Mouse (Mus musculus): ENCODE data around the gene Phf20. TPM values are rescaled to one million over a fixed set of nuclear protein-coding genes. Genes with fewer than 3 reads are reported as not detected.

Phf20 gene
- total RNA-seq, 2 experiments from 2014 or later = 17.1 to 53.4 TPM

Other genes starting within 250 kb of the Phf20 start
- gene Cep250, start 240.0 kb upstream of the Phf20 start, total RNA-seq (2014; fragmentation: Nextera tagmentation) = 33.3 and 44.4 TPM in 2 replicates
- gene Cep250, start 240.0 kb upstream of the Phf20 start, total RNA-seq (2017) = 39.0 and 41.6 TPM in 2 replicates
- gene 6430550D23Rik, start 188.5 kb upstream of the Phf20 start, total RNA-seq (2014; fragmentation: Nextera tagmentation) = 1.4 TPM in 1 of 2 replicates, not detected in the other
- 0.30 TPM in 1 of 2 replicates, not detected in the other for gene 6430550D23Rik, start 188.5 kb upstream of the Phf20 start, total RNA-seq (2017)
- 184 and 197 TPM in 2 replicates for gene Ergic3, start 188.4 kb upstream of the Phf20 start, total RNA-seq (2014; fragmentation: Nextera tagmentation)
- 78.5 and 96.2 TPM in 2 replicates for gene Ergic3, start 188.4 kb upstream of the Phf20 start, total RNA-seq (2017)
- not detected in 2 replicates for gene Fer1l4, start 143.5 kb upstream of the Phf20 start, total RNA-seq (2014; fragmentation: Nextera tagmentation)
- gene Fer1l4, start 143.5 kb upstream of the Phf20 start, total RNA-seq (2017) = not detected in 2 replicates
- 0.49 and 8.3 TPM in 2 replicates for gene Spag4, start 131.3 kb upstream of the Phf20 start, total RNA-seq (2014; fragmentation: Nextera tagmentation)
- gene Spag4, start 131.3 kb upstream of the Phf20 start, total RNA-seq (2017) = 1.5 and 4.8 TPM in 2 replicates
- 34.2 and 51.5 TPM in 2 replicates for gene Cpne1, start 84.5 kb upstream of the Phf20 start, total RNA-seq (2014; fragmentation: Nextera tagmentation)
- 14.7 and 16.5 TPM in 2 replicates for gene Cpne1, start 84.5 kb upstream of the Phf20 start, total RNA-seq (2017)
- 28.6 and 49.6 TPM in 2 replicates for gene Rbm12, start 84.5 kb upstream of the Phf20 start, total RNA-seq (2014; fragmentation: Nextera tagmentation)
- 40.2 and 53.5 TPM in 2 replicates for gene Rbm12, start 84.5 kb upstream of the Phf20 start, total RNA-seq (2017)
- gene Gm28036, start 69.4 kb upstream of the Phf20 start, total RNA-seq (2014; fragmentation: Nextera tagmentation) = 11.6 and 29.4 TPM in 2 replicates
- gene Gm28036, start 69.4 kb upstream of the Phf20 start, total RNA-seq (2017) = 27.0 and 32.3 TPM in 2 replicates
- 174 and 217 TPM in 2 replicates for gene Romo1, start 52.4 kb upstream of the Phf20 start, total RNA-seq (2014; fragmentation: Nextera tagmentation)
- gene Romo1, start 52.4 kb upstream of the Phf20 start, total RNA-seq (2017) = 28.9 and 38.1 TPM in 2 replicates
- gene Nfs1, start 52.3 kb upstream of the Phf20 start, total RNA-seq (2014; fragmentation: Nextera tagmentation) = 57.3 and 66.6 TPM in 2 replicates
- gene Nfs1, start 52.3 kb upstream of the Phf20 start, total RNA-seq (2017) = 38.8 and 41.6 TPM in 2 replicates
- 317 and 379 TPM in 2 replicates for gene Rbm39, start 16.2 kb upstream of the Phf20 start, total RNA-seq (2014; fragmentation: Nextera tagmentation)
- 566 and 641 TPM in 2 replicates for gene Rbm39, start 16.2 kb upstream of the Phf20 start, total RNA-seq (2017)
- 3.4 and 4.0 TPM in 2 replicates for gene Cnbd2, start 115.8 kb downstream of the Phf20 start, total RNA-seq (2014; fragmentation: Nextera tagmentation)
- gene Cnbd2, start 115.8 kb downstream of the Phf20 start, total RNA-seq (2017) = 2.6 and 6.5 TPM in 2 replicates
- 0.60 and 5.4 TPM in 2 replicates for gene Scand1, start 116.2 kb downstream of the Phf20 start, total RNA-seq (2014; fragmentation: Nextera tagmentation)
- 20.9 and 28.4 TPM in 2 replicates for gene Scand1, start 116.2 kb downstream of the Phf20 start, total RNA-seq (2017)
- gene Epb41l1, start 224.4 kb downstream of the Phf20 start, total RNA-seq (2014; fragmentation: Nextera tagmentation) = 1.0 TPM in 1 of 2 replicates, not detected in the other
- 0.34 TPM in 1 of 2 replicates, not detected in the other for gene Epb41l1, start 224.4 kb downstream of the Phf20 start, total RNA-seq (2017)